Mouse (Mus musculus) neural tube, embryonic 12.5 days (tissue): ENCODE measurements at regions not wholly inside any gene's neighbourhood (a gene's known extent, or its start where the extent isn't known, plus 50 kb on each side); places are given as distances from the start of the nearest gene placed in this dataset.

ENCODE experiments used
- ATAC-seq: fragments of 200-750 bp; cut with Nextera tagmentation; 2 replicates; pipeline ENCODE4 v1.8.0; 2017; ENCODE audit warnings: low read depth, mild to moderate bottlenecking, moderate TSS enrichment, moderate library complexity; ENCODE audit not compliant: low FRiP score
- H3K27ac ChIP-seq: fragments of 300-500 bp; sonication (generic); 2 replicates; pipeline ENCODE4 v1.5.1; 2016
- H3K27me3 ChIP-seq: fragments of 300-500 bp; sonication (generic); replicated peaks from 2 replicates; pipeline ENCODE4 v1.6.1; 2016; ENCODE audit warnings: mild to moderate bottlenecking
- H3K36me3 ChIP-seq: fragments of 300-500 bp; sonication (generic); 2 replicates; pipeline ENCODE4 v1.6.1; 2016; ENCODE audit warnings: mild to moderate bottlenecking
- H3K4me1 ChIP-seq: fragments of 300-500 bp; sonication (generic); 2 replicates; pipeline ENCODE4 v1.6.1; 2016
- H3K4me2 ChIP-seq: fragments of 300-500 bp; sonication (generic); replicated peaks from 2 replicates; pipeline ENCODE4 v1.6.1; 2016; ENCODE audit warnings: mild to moderate bottlenecking
- H3K4me3 ChIP-seq: fragments of 300-500 bp; sonication (generic); 2 replicates; pipeline ENCODE4 v1.5.1; 2016
- H3K9ac ChIP-seq: fragments of 300-500 bp; sonication (generic); 2 replicates; pipeline ENCODE4 v1.6.1; 2016; ENCODE audit warnings: mild to moderate bottlenecking
- H3K9me3 ChIP-seq: fragments of 300-500 bp; sonication (generic); 2 replicates; pipeline ENCODE4 v1.6.1; 2016; ENCODE audit warnings: mild to moderate bottlenecking
- WGBS: fragments of 180-500 bp; shearing (Covaris S2); methylation state at CpG from one replicate; pipeline ENCODE4 v1.1.7; 2016; 5-methylcytosine and 5-hydroxymethylcytosine counted together

- WGBS, result 92% methylated on average over 9 of the region's 9 CpGs
- Histone ChIP-seq H3K4me3 (no peak overlapping the region), H3K9ac (no peak overlapping the region), H3K4me2 (no peak overlapping the region), H3K4me1 (peaks cover 5% of the 10 kb centered on the region; the same call in 1 of the 2 replicates), H3K27ac (no peak overlapping the region), H3K27me3 (no peaks in the 10 kb centered on the region), H3K36me3 (no peaks in the 10 kb centered on the region), H3K9me3 (no peaks in the 10 kb centered on the region)
- ATAC-seq, result no peak
Measured at GRCm38 (mm10) chr8:92732229-92732628, 58.1 kb downstream of the Irx6 start.

GRCm38 (mm10) chr8:92735646-92736045 is 61.6 kb downstream of the Irx6 start:
- ATAC-seq, result no peak
- no peaks in the 10 kb centered on the region for H3K9me3 ChIP-seq
- no peak overlapping the region for H3K4me2 ChIP-seq
- no peak overlapping the region for H3K27ac ChIP-seq
- 49% methylated on average over 9 of the region's 9 CpGs for WGBS
- no peak overlapping the region for H3K4me3 ChIP-seq
- no peaks in the 10 kb centered on the region for H3K27me3 ChIP-seq
- no peak overlapping the region for H3K9ac ChIP-seq
- H3K36me3 ChIP-seq, result no peaks in the 10 kb centered on the region
- H3K4me1 ChIP-seq, result peaks cover 10% of the 10 kb centered on the region; the same call in 1 of the 2 replicates

- Histone ChIP-seq H3K9me3 (no peaks in the 10 kb centered on the region), H3K36me3 (no peaks in the 10 kb centered on the region), H3K4me1 (peaks cover 22% of the 10 kb centered on the region), H3K4me3 (no peak overlapping the region), H3K9ac (no peak overlapping the region), H3K27me3 (no peaks in the 10 kb centered on the region), H3K4me2 (no peak overlapping the region), H3K27ac (no peak overlapping the region)
- no peak for ATAC-seq
- 44% methylated on average over 1 of the region's 1 CpGs for WGBS
Measured at GRCm38 (mm10) chr8:92738080-92738479, 64.0 kb downstream of the Irx6 start.

- ATAC-seq, result no peak
- Histone ChIP-seq H3K9ac (no peak overlapping the region), H3K9me3 (no peaks in the 10 kb centered on the region), H3K36me3 (no peaks in the 10 kb centered on the region), H3K27me3 (no peaks in the 10 kb centered on the region), H3K27ac (no peak overlapping the region), H3K4me1 (peaks cover 24% of the 10 kb centered on the region), H3K4me3 (no peak overlapping the region), H3K4me2 (no peak overlapping the region)
- 73% methylated on average over 9 of the region's 9 CpGs for WGBS
Measured at GRCm38 (mm10) chr8:92740286-92740808, 66.3 kb downstream of the Irx6 start.

GRCm38 (mm10) chr8:92741836-92742235 is 67.7 kb downstream of the Irx6 start:
- H3K9ac ChIP-seq, result no peak overlapping the region
- peaks cover 20% of the 10 kb centered on the region for H3K4me1 ChIP-seq
- H3K4me3 ChIP-seq, result no peak overlapping the region
- WGBS, result 84% methylated on average over 3 of the region's 3 CpGs
- ATAC-seq, result no peak
- no peaks in the 10 kb centered on the region for H3K27me3 ChIP-seq
- H3K27ac ChIP-seq, result no peak overlapping the region
- no peaks in the 10 kb centered on the region for H3K9me3 ChIP-seq
- no peaks in the 10 kb centered on the region for H3K36me3 ChIP-seq
- no peak overlapping the region for H3K4me2 ChIP-seq

- H3K9ac ChIP-seq, result no peak overlapping the region
- peaks cover 20% of the 10 kb centered on the region for H3K4me1 ChIP-seq
- no peaks in the 10 kb centered on the region for H3K9me3 ChIP-seq
- no peaks in the 10 kb centered on the region for H3K27me3 ChIP-seq
- no peaks in the 10 kb centered on the region for H3K36me3 ChIP-seq
- no peak overlapping the region for H3K27ac ChIP-seq
- no peak overlapping the region for H3K4me3 ChIP-seq
- peak overlapping the region; percentile 30 for H3K4me2 ChIP-seq
- no peak; the same call in 1 of the 2 replicates for ATAC-seq
- 22% methylated on average over 12 of the region's 12 CpGs for WGBS
Measured at GRCm38 (mm10) chr8:92743108-92743507, 69.0 kb downstream of the Irx6 start.

GRCm38 (mm10) chr8:92747086-92747485 is 73.0 kb downstream of the Irx6 start:
- Histone ChIP-seq H3K4me2 (no peak overlapping the region), H3K4me1 (peaks cover 12% of the 10 kb centered on the region), H3K27ac (no peak overlapping the region), H3K4me3 (no peak overlapping the region), H3K9me3 (no peaks in the 10 kb centered on the region), H3K36me3 (no peaks in the 10 kb centered on the region), H3K9ac (no peak overlapping the region), H3K27me3 (no peaks in the 10 kb centered on the region)
- 72% methylated on average over 7 of the region's 7 CpGs for WGBS
- no peak for ATAC-seq

- Histone ChIP-seq H3K9ac (no peak overlapping the region), H3K27me3 (no peaks in the 10 kb centered on the region), H3K27ac (no peak overlapping the region), H3K4me1 (peaks cover 4% of the 10 kb centered on the region), H3K9me3 (no peaks in the 10 kb centered on the region), H3K4me3 (no peak overlapping the region), H3K4me2 (no peak overlapping the region), H3K36me3 (no peaks in the 10 kb centered on the region)
- ATAC-seq, result no peak
- 71% methylated on average over 6 of the region's 6 CpGs for WGBS
Measured at GRCm38 (mm10) chr8:92747951-92748350, 73.9 kb downstream of the Irx6 start.

GRCm38 (mm10) chr8:92759848-92760247 is 67.2 kb upstream of the Mmp2 start:
- Histone ChIP-seq H3K27ac (no peak overlapping the region), H3K36me3 (no peaks in the 10 kb centered on the region), H3K4me1 (peaks cover 6% of the 10 kb centered on the region), H3K9me3 (0 out of 2 replicates have a peak, but pooled peaks cover 5% of the 10 kb centered on the region), H3K4me3 (no peak overlapping the region), H3K4me2 (no peak overlapping the region), H3K9ac (no peak overlapping the region), H3K27me3 (no peaks in the 10 kb centered on the region)
- 94% methylated on average over 3 of the region's 3 CpGs for WGBS
- no peak for ATAC-seq

- ATAC-seq, result no peak
- Histone ChIP-seq H3K9ac (no peak overlapping the region), H3K4me3 (no peak overlapping the region), H3K9me3 (0 out of 2 replicates have a peak, but pooled peaks cover 5% of the 10 kb centered on the region), H3K27ac (no peak overlapping the region), H3K27me3 (no peaks in the 10 kb centered on the region), H3K4me2 (no peak overlapping the region), H3K4me1 (peaks cover 6% of the 10 kb centered on the region), H3K36me3 (no peaks in the 10 kb centered on the region)
- WGBS, result 95% methylated on average over 6 of the region's 6 CpGs
Measured at GRCm38 (mm10) chr8:92760933-92761332, 66.2 kb upstream of the Mmp2 start.

GRCm38 (mm10) chr8:92761959-92762600 is 65.0 kb upstream of the Mmp2 start:
- no peak for ATAC-seq
- 9% methylated on average over 18 of the region's 18 CpGs for WGBS
- H3K36me3 ChIP-seq, result no peaks in the 10 kb centered on the region
- H3K9me3 ChIP-seq, result 0 out of 2 replicates have a peak, but pooled peaks cover 5% of the 10 kb centered on the region
- H3K27me3 ChIP-seq, result no peaks in the 10 kb centered on the region
- H3K4me1 ChIP-seq, result peaks cover 6% of the 10 kb centered on the region
- H3K4me3 ChIP-seq, result no peak overlapping the region
- H3K27ac ChIP-seq, result no peak overlapping the region
- peak overlapping the region; percentile 44 for H3K4me2 ChIP-seq
- no peak overlapping the region for H3K9ac ChIP-seq

- Histone ChIP-seq H3K36me3 (no peaks in the 10 kb centered on the region), H3K4me3 (no peak overlapping the region), H3K9me3 (no peaks in the 10 kb centered on the region), H3K9ac (no peak overlapping the region), H3K27me3 (no peaks in the 10 kb centered on the region), H3K4me2 (no peak overlapping the region), H3K27ac (no peak overlapping the region), H3K4me1 (0 out of 2 replicates have a peak, but pooled peaks cover 3% of the 10 kb centered on the region)
- no peak for ATAC-seq
- 62% methylated on average over 14 of the region's 14 CpGs for WGBS
Measured at GRCm38 (mm10) chr8:92771856-92772650, 55.0 kb upstream of the Mmp2 start.
